Mouse (Mus musculus) olfactory bulb, adult 2 months (tissue): ENCODE measurements at regions not wholly inside any gene's neighbourhood (a gene's known extent, or its start where the extent isn't known, plus 50 kb on each side); places are given as distances from the start of the nearest gene placed in this dataset.

Experiments
- CTCF ChIP-seq: fragments of 200-500 bp; IDR thresholded peaks from 2 replicates; pipeline ENCODE4 v1.5.1; 2012; ENCODE audit warnings: low read depth, mild to moderate bottlenecking, low read length, moderate library complexity; ENCODE audit not compliant: insufficient read depth
- POLR2A ChIP-seq: fragments of 200-500 bp; IDR thresholded peaks from 2 replicates; pipeline ENCODE4 v1.6.1; 2012; ENCODE audit warnings: mild to moderate bottlenecking, low read depth, low read length, moderate library complexity; ENCODE audit not compliant: insufficient read depth

GRCm38 (mm10) chr12:59786831-59787230 lies 567.3 kb upstream of the Fbxo33 start:
- no peak for TF ChIP-seq CTCF
- TF ChIP-seq POLR2A: no peak
